Mouse (Mus musculus): Measurements from ENCODE around the gene Creb3l4.
"Not testable (repeated sequence)": the region's sequence is repeated elsewhere in the genome, so short reads cannot be mapped to it uniquely, and the experiment has no call there.

Creb3l4 gene

DNA sequence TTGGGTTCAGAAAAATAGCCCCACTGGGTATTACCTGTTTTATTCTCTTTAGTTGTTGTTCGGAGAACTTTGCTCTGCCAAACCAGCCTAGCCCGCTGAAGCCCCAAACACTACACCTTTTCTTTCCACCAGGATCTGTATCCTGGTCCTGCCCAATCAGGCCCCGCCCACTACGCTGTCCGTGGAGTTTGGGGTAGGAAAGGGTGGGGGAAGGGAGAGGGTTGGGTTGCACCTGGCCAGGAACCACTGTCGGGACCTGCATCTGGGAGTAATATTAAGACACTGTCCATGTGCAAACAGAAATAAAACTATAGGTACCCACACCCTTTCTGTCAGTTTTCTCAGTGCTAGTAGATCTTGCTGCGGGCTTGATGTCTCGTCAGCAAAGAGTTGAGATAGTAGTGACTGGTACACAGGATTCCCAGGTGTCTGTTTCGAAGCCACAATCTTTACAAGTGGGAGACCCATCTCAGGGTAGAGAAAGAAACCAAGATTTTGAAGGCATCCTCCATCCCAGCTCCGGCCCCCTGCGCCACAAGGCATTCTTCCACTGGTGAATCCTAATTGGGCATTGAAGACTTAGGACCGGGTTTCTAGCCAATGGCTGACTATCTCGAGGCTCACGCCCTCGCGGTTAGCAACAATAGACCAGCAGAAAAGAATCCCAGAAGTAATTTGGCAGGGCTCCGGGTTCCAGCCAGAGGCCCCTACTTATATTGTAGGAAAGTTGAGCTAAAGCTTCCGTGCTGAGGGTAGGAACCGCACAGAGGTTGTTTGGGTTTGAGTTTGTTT lies at the start of gene Creb3l4:
Creb3l4 (minus strand) TSS at position 529 of the 792 bp plus-strand sequence.
- DNase-seq (ENCODE audit: low read depth, low spot score): no peak

DNA sequence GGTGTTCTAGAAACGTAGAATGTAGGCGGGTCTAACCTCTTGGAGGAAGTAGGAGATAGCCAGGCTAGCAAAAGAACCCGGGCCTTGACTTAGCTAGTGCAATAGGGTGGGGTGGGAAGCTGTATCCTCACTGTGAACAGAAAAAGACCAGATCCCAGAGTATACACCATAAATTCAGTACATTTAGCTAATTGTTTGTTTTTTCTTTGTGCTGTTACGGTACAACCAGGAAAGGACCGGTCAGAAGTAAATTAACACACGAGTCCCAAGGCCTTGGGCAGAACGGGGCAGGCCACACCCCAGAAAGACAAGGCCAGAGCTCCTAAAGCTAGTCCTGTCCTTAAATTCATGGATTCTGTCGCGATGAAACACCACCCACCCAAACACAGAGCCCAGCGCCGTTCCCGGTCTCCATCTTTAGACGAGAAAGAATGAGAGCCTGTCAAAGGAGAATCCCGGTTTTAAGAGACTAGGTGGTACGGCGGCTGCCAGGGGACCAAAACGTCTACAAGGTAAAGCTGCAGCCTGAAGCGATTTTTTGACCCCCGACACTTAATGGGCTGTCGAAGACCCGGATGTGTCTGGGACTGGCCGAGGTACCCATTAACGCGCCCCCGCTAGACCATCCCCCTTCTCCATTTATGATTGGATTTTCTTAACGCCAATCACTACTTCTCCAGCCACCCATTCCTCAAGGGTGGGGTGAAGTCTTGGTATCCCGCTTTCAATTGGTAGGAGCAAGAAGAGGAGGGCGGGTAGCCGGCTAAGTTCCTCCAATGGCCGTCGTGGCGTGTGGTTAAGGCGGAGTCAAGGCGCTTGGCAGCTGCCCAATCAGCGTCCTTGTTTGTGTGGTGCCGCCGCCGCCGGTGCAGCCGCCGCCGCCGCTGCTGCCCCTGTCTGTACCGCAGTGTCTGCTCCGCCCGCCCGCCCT lies 49.3 kb upstream of the Creb3l4 start, which contains the start of gene Gatad2b:
Gatad2b (plus strand) TSS at position 834 of the 931 bp plus-strand sequence.
- peak; percentile 99 for DNase-seq (ENCODE audit: low read depth, low spot score)

DNA sequence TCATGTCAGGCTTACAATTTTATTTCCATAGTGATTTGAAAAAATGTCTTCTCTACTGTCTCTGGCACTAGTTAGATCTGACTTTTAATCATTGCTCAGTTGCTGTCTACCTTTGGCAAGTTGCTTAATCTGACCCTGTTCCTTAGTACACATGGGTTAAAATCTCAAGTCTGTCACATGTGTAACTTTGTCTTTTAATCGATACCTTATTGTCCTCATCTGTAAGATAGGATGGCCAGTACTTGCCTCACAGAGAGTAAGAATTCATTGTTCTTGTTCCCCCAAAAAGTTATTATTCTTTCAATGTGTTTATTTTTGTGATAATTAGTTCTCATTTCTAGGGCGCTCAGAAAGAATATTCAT lies 48.7 kb upstream of the Creb3l4 start:
- DNase-seq (ENCODE audit: low read depth, low spot score): no peak

DNA sequence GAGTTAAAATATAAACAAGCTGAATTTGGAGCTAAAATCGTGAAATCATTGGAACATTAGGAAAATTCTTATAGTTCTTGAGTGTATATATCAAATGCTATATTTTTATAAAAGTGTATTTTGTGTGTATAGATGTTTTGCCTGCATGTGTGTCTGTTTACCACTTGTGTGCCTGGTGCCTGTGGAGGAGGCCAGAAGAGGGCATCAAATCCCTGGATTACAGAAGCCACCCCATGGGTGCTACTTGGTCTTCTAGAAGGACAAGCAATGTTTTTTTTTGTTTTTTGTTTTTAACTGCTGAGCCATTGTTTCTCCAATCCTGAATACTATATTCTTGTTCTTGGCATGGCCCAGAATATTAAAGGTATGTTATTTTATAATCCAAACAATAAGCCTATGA lies 47.3 kb upstream of the Creb3l4 start:
- DNase-seq (ENCODE audit: low read depth, low spot score): no peak

DNA sequence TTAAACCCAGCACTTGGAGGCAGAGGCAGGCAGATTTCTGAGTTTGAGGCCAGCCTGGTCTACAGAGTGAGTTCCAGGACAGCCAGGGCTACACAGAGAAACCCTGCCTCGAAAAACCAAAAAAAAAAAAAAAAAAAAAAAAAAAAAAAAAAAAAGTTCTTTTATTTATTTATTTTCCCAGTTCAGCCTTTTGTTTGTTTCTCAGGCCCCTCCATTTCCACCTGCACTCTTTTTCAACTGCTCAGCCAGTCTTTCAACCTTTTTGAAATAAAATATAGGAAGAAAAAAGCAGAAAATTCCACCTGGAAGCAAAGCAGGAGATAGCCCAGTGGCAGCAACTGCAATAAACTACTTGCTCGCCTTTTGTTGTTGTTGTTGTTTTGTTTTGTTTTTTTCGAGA lies 46.1 kb upstream of the Creb3l4 start:
- not testable (repeated sequence) for DNase-seq (ENCODE audit: low read depth, low spot score)

DNA sequence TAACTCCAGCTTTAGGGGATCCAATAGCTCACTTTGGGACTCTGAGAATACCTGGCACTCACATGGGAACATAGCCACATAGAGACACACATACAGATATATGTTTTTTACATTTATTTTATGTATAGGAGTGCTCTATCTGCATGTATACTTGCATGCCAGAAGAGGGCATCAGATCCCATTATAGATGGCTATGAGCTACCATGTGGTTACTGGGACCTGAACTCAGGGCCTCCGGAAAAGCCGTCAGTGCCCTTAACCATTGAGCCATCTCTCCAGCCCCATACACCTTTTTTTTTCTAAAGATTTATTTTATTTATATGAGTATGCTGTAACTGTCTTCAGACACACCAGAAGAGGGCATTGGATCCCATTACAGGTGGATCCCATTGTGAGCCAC lies 40.8 kb upstream of the Creb3l4 start:
- no peak for DNase-seq (ENCODE audit: low read depth, low spot score)

DNA sequence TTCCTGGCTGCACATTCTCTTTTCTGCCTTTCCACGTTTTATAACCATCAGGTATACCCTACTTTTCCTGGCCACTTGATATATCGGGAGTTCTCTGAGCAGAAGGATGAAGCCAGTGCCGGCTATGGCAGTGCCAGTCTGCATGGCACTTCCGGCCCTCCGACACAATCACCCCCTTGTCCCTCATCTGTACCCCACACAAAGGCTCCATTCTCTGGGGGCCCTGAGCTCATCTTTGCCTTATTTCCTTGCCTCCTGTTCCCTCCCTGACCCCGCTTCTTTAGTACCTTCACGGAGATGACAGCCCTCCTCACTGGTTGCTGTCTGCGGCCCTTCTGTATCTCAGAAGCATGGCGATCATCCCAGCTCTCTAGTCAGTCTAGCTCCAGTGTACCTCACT lies 37.4 kb upstream of the Creb3l4 start:
- DNase-seq (ENCODE audit: low read depth, low spot score): no peak

DNA sequence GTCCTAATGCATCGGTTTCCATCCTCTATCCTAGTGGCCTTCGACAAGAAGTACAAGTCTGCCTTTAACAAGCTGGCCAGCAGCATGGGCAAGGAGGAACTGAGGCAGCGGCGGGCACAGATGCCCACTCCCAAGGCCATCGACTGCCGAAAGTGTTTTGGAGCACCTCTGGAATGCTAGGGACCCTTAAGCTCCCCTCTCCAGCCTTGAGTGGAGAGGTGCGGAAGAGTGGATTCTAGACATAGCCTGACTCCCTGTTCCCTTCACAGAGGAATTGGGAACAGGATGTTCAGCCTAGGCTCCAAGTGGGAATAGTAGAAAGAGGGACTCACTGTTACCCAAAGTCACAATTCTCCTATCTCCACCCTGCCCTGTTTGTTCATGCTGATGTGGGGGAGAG lies 36.4 kb upstream of the Creb3l4 start:
- DNase-seq (ENCODE audit: low read depth, low spot score): no peak

DNA sequence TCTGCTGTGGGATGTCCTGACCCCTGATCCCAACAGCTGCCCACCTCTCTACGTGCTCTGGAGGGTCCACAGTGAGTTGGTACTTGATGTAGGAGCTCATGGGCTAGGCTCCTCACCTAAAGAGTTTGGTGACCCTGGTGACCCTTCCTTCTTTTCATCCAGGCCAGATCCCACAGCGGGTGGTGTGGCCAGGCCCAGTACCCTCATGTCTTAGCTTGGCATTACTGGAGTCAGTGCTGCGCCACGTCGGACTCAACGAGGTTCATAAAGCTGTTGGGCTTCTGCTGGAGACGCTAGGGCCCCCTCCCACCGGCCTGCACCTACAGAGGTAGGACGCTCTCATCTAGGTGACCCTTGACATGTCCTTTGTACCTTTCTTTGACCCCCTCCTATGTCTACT lies 35.9 kb upstream of the Creb3l4 start:
- DNase-seq (ENCODE audit: low read depth, low spot score): no peak

DNA sequence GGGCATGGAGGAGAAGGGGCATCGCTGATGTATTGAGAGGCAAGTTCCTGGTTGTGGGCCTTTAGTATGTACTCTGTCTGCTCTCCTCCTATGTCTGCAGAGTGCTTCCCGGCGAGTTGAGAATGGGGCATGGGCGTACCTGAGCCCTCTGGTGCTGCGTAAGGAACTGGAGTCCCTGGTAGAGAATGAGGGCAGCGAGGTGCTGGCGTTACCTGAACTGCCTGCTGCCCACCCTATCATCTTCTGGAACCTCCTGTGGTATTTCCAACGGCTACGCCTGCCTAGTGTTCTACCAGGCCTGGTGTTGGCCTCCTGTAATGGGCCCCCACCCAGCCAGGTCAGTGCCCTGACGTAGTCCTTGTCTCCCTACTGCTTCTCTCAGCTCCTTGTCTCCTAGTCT lies 34.9 kb upstream of the Creb3l4 start:
- DNase-seq (ENCODE audit: low read depth, low spot score): no peak

DNA sequence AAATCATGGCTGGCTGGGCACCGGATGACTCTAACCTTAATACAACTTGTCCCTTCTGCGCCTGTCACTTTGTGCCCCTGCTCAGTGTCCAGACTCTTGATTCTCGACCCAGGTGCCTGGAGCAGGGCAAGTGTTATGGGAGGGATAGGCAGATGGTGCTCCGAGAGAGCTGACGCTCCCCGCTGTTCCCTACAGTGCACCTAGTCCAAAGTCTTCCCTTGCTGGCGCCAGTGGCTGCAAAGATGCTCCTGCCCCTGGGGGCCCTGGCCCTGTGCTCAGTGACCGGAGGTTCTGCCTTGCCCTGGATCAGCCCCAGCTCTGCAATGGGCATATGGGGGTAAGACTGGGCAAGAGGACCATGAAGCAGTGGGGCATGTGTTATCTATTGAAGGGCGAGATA lies 34.5 kb upstream of the Creb3l4 start:
- DNase-seq (ENCODE audit: low read depth, low spot score): no peak

DNA sequence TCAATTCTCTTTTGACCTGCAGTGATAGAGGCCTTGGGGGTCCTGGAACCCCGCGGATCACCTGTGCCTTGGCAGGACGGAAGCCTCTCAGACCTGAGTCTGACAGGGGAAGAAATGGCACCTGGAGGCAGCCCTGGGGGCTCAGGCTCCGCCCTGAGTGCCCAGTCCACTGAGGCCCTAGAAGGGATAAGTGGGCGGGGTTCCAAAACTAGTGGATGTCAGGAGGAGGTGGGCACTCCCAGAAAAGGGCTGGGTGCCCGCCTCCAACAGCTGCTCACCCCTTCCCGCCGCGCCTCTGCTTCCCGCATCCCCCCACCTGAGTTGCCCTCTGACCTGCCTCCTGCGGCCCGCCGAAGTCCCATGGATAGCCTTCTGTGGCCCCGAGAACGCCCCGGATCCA lies 33.5 kb upstream of the Creb3l4 start:
- no peak for DNase-seq (ENCODE audit: low read depth, low spot score)

DNA sequence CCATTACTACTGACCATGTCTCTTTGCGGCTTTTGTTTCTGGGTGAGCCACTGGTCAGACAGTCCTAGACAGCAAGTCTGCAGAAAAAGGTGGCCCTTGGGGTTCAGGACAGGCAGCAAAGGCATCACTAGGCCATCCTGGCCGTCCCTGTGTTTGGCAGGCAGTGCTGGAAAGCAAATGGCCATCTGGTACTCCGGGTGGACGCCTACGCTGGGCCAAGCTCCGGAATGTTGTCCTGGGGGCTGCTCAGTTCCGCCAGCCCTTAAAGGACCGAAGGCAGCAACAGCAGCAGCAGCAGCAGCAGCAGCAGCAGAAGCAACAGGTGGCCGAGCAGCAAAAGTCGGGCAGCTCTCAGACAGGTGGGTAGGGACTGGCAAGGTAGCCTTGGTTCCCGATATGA lies 32.0 kb upstream of the Creb3l4 start:
- DNase-seq (ENCODE audit: low read depth, low spot score): no peak

DNA sequence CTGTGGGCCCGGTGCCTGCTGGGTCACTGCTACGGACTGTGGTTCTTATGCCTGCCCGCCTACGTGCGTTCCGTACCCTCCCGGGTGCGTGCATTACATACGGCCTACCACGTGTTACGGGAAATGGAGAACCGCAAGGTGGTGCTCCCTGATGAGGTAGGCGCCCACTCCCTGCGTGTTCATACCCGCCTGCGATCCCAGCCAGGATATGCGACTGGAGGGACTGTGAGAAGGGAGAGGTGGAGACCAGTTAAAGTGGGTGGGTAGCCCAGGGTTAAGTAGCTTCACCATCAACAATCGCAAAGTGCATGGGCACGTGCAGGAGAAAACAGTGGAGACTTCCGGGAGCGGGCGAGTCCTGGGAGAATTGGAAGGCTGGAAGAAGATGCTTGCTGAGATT lies 30.5 kb upstream of the Creb3l4 start:
- DNase-seq (ENCODE audit: low read depth, low spot score): no peak

DNA sequence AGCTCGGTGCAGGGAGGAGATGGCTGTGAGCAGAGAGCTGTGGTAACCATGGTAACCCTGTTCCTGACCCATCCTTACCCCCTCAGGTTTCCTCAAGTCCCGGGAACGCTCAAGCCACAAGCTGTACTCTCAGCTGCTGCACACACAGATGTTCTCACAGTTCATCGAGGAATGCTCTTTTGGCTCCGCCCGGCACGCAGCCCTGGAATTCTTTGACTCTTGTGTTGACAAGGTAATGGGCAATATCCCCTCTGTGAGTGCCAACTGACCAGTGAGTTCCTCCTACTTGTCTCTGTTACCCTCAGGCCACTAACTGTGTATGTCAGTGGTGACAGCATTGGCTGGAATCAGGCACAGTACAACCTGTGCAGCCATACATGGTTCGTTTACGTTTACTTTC lies 28.9 kb upstream of the Creb3l4 start:
- DNase-seq (ENCODE audit: low read depth, low spot score): no peak

DNA sequence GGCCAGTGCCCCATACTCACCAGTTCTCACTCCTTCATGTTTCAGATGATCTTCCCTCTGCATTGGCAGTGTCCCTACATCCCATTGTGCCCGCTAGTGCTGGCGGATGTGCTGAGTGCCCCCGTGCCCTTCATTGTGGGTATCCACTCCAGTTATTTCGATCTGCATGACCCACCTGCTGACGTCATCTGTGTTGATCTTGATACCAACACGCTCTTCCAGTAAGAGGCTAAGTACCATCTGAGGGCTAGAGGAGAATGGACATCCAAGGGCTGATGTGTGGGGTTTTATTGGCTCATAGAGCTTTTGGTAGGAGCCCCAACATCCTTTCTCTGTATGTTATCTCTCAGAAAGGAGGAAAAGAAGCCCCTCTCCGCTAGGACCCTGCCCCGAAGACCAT lies 27.5 kb upstream of the Creb3l4 start:
- DNase-seq (ENCODE audit: low read depth, low spot score): no peak

DNA sequence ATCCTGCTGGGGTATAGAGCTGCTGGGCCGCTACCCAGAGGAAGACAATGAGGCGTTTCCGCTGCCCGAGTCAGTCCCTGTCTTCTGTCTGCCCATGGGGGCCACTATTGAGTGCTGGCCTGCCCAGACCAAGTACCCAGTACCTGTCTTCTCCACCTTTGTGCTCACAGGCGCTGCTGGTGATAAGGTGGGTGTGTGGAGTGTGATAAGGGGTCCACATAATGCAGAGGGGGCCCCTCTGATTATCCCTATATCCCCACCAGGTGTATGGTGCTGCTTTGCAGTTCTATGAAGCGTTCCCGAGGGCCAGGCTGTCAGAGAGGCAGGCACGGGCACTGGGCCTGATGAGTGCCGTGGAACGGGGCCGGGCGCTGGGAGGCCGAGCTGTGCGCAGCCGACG lies 25.7 kb upstream of the Creb3l4 start:
- no peak for DNase-seq (ENCODE audit: low read depth, low spot score)

DNA sequence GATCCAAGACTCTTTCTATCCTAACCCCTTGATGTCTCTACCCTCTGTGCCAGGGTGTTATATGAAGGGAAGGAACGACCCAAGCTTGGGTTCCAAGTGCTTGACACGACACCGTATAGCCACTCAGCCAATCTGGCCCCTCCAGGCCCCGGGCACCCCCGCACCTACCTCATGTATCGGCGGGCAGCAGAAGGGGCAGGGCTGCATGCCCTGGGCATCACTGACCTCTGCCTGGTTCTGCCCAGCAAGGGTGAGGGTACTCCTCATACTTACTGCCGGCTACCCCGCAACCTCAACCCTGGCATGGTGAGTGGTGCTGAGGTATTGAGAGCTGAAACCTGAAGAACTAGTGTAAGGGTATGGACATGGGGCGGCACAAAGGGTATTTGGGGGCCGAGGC lies 24.9 kb upstream of the Creb3l4 start:
- no peak for DNase-seq (ENCODE audit: low read depth, low spot score)

DNA sequence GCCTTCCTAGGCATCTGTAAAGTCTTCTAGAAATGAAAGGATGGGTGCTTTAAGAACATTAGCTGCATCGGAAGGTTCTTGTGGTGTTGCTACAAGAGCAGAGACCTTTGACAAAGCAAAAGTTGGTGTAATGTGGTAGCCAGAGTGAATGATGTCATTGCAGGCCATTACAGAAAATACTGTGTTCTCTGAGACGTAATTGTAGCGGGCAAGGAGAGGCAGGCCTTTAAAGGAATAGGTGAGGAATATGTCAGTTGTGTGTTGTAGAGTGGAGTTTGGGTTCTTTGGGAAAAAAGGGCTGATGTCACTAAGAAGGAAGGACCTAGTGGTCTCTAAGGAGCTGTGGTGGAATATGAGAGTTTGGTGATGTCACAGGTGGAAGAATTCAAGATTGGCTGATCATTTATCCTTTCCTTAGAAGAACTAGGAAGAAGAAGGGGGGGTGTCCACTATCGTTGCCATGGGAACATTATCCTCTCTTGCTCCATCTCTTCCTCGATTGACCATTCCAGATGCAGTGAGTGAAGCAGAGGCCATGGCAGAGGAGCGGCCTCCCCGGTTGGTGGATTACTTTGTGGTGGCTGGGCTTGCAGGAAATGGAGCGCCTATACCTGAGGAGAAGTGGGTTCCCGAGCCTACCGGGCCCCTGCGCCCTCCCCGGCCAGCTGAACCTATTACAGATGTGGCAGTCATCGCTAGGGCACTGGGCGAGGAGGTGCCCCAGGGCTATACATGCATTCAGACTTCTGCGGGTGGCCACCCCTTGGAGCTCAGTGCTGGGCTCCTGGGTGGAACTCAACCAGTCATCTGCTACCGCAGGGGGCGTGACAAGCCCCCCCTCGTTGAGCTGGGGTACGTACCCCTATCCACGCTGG lies 23.8 kb upstream of the Creb3l4 start:
- DNase-seq (ENCODE audit: low read depth, low spot score): no peak

DNA sequence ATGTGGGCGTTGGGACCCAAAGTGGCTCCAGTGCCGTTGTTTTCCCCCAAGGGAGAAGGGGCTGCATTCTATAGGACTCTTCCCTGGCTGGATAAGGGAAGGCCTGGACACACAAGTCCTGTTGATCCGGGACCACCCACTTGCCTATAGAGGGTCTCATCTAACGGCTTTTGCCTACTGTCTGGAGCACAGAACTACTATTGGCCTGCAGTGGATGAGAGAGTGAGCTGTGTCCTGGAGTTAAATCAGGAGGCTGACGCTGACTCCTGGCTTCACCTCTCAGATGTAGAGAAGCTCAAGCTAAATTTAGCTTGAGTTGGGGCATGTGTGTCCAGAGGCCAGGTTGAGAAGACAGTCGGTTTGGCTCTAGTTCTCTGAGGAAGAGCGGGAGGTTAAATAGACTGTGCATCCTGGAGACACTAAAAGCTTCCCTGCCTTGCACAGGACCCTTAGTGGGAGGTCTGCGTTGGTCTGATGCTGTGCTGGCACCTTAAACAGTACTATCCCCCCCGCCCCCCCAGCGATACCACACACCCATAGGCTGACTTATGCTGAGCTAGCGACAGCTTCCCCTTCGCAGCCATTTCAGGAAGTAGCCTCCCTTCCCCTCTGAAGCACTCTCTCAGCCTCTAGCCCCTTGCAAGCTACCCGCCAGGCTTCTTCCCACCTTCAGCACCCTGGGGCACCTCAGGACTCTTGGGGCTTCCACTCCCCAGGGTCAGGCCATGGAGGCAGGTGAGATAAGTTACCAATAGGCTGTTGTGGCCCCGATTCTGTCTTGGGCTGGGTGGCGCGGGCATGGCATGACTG lies 22.8 kb upstream of the Creb3l4 start:
- DNase-seq (ENCODE audit: low read depth, low spot score): peak; percentile 91

Measured in A20 (cell line).